24 mouse cellular contexts compared by ENCODE assay signal in genomic region chr2:172961211-172961610, GRCm38 (mm10). TPM values are rescaled to one million over a fixed set of nuclear protein-coding genes. Genes with fewer than 3 reads are reported as not detected.
DNase-seq lines count a peak whose midpoint lies in the region; ATAC-seq lines count a peak whose summit lies in the region.
"Had no signal": no experiment of that assay in that cellular context is flagged by ENCODE, and none has a peak within 500 bp of the region (broad histone marks: within the 10 kb centered on the region; RNA-seq: fewer than 3 reads in every experiment).

No protein-coding gene starts in this region.

- H3K27ac ChIP-seq in embryonic facial prominence, embryonic 14.5 days (replicated peaks; ENCODE audit: low read depth, low read length), result no peak overlapping the region
- no peak overlapping the region for H3K27ac ChIP-seq in embryonic facial prominence, embryonic 10.5 days (replicated peaks)
- H3K27ac ChIP-seq in kidney, embryonic 15.5 days, result peak overlapping the region; percentile 52
- H3K27ac ChIP-seq: embryonic facial prominence, embryonic 15.5 days; forebrain, embryonic 15.5 days; heart, embryonic 10.5 days; heart, embryonic 15.5 days; hindbrain, embryonic 13.5 days had no signal

- H3K36me3 ChIP-seq in embryonic facial prominence, embryonic 14.5 days (ENCODE audit: control insufficient read depth, insufficient read depth, low read length), result no peaks in the 10 kb centered on the region
- no peaks in the 10 kb centered on the region for H3K36me3 ChIP-seq in embryonic facial prominence, embryonic 10.5 days (replicated peaks)
- H3K36me3 ChIP-seq in kidney, embryonic 15.5 days, result no peaks in the 10 kb centered on the region
- H3K36me3 ChIP-seq: embryonic facial prominence, embryonic 15.5 days; forebrain, embryonic 15.5 days; G1E; heart, embryonic 10.5 days; heart, embryonic 15.5 days; hindbrain, embryonic 13.5 days had no signal

- peak; percentile 27 for DNase-seq in embryonic facial prominence, embryonic 14.5 days (ENCODE audit: low spot score)
- DNase-seq in embryonic facial prominence, embryonic 10.5 days (ENCODE audit: low spot score), result no peak
- DNase-seq in kidney, adult 18-20 months, result peak; percentile 67
- DNase-seq in kidney, postnatal 14 days, result peak; percentile 70
- DNase-seq in right cerebral cortex, adult 18-20 months, result no peak
- no peak for DNase-seq in cerebellum, adult 9-10 months
- DNase-seq in thymus, postnatal 10 days (ENCODE audit: low spot score in 2 of 2), result no peak
- DNase-seq: adrenal gland, adult 8-10 months; adrenal gland, postnatal 36 days; B cell, adult 2 months; cerebellum, adult 9-11 months; cerebellum, postnatal 36 days; gastrocnemius, postnatal 10 days; heart, adult 18-20 months; heart, postnatal 14 days had no signal

- WGBS in embryonic facial prominence, embryonic 14.5 days, result 48% methylated on average over 6 of the region's 6 CpGs
- whole genome bisulfite sequencing in embryonic facial prominence, embryonic 10.5 days, result 67% methylated on average over 6 of the region's 6 CpGs
- WGBS in kidney, embryonic 15.5 days, result 44% methylated on average over 6 of the region's 6 CpGs

- H3K4me1 ChIP-seq in embryonic facial prominence, embryonic 14.5 days (ENCODE audit: control insufficient read depth, insufficient read depth, low read length), result peaks cover 9% of the 10 kb centered on the region; the same call in 1 of the 2 replicates
- H3K4me1 ChIP-seq in embryonic facial prominence, embryonic 10.5 days, result peaks cover 47% of the 10 kb centered on the region
- peaks cover 40% of the 10 kb centered on the region for H3K4me1 ChIP-seq in kidney, embryonic 15.5 days

- H3K27me3 ChIP-seq in embryonic facial prominence, embryonic 14.5 days (replicated peaks; ENCODE audit: control insufficient read depth, insufficient read depth, low read length), result no peaks in the 10 kb centered on the region
- 0 out of 2 replicates have a peak, but pooled peaks cover 3% of the 10 kb centered on the region for H3K27me3 ChIP-seq in embryonic facial prominence, embryonic 10.5 days (replicated peaks; ENCODE audit: low read depth, poor library complexity, severe bottlenecking)
- H3K27me3 ChIP-seq in kidney, embryonic 15.5 days, result no peaks in the 10 kb centered on the region
- H3K27me3 ChIP-seq: embryonic facial prominence, embryonic 15.5 days; forebrain, embryonic 15.5 days; heart, embryonic 15.5 days; hindbrain, embryonic 13.5 days had no signal

- H3K4me3 ChIP-seq in embryonic facial prominence, embryonic 14.5 days (ENCODE audit: low read depth, low read length), result no peak overlapping the region
- no peak overlapping the region for H3K4me3 ChIP-seq in embryonic facial prominence, embryonic 10.5 days
- H3K4me3 ChIP-seq in kidney, embryonic 15.5 days (replicated peaks), result no peak overlapping the region
- H3K4me3 ChIP-seq: embryonic facial prominence, embryonic 15.5 days; erythroblast, embryonic 14.5 days; forebrain, embryonic 15.5 days; heart, embryonic 10.5 days; heart, embryonic 15.5 days; hindbrain, embryonic 13.5 days had no signal

- H3K9me3 ChIP-seq in embryonic facial prominence, embryonic 14.5 days (ENCODE audit: control insufficient read depth, low read length), result peaks cover 5% of the 10 kb centered on the region; the same call in 1 of the 2 replicates
- peaks cover 21% of the 10 kb centered on the region for H3K9me3 ChIP-seq in embryonic facial prominence, embryonic 10.5 days
- peaks cover 8% of the 10 kb centered on the region; the same call in 1 of the 2 replicates for H3K9me3 ChIP-seq in kidney, embryonic 15.5 days (replicated peaks)
- H3K9me3 ChIP-seq: embryonic facial prominence, embryonic 15.5 days had no signal

- no peak for ATAC-seq in embryonic facial prominence, embryonic 14.5 days (ENCODE audit: low read depth)
- ATAC-seq in kidney, embryonic 15.5 days (replicated peaks; ENCODE audit: low FRiP score), result no peak
- ATAC-seq: CD4-positive, CD25-positive, alpha-beta regulatory T cell, adult 4 months; forebrain, embryonic 15.5 days had no signal

- H3K9ac ChIP-seq in embryonic facial prominence, embryonic 14.5 days (ENCODE audit: low read depth, low read length), result no peak overlapping the region
- no peak overlapping the region for H3K9ac ChIP-seq in kidney, embryonic 15.5 days
- H3K9ac ChIP-seq: embryonic facial prominence, embryonic 15.5 days; forebrain, embryonic 15.5 days; heart, embryonic 15.5 days; hindbrain, embryonic 13.5 days had no signal

- no peak overlapping the region for H3K4me2 ChIP-seq in embryonic facial prominence, embryonic 14.5 days (ENCODE audit: low read depth, low read length)
- no peak overlapping the region for H3K4me2 ChIP-seq in kidney, embryonic 15.5 days
- H3K4me2 ChIP-seq: embryonic facial prominence, embryonic 15.5 days; forebrain, embryonic 15.5 days; heart, embryonic 15.5 days; hindbrain, embryonic 13.5 days had no signal

RNA-seq across cellular contexts. Expression of gene Spo11, which starts 16.3 kb away (rescaled TPM):
- 1.8 and 3.1 TPM in 2 replicates for polyA plus RNA-seq in embryonic facial prominence, embryonic 14.5 days (2014; fragmentation: Nextera tagmentation; extraction: Ambion mirVana)
- 0.26 and 0.46 TPM in 2 replicates for polyA plus RNA-seq in embryonic facial prominence, embryonic 10.5 days (2016; fragmentation: Nextera tagmentation; extraction: Ambion mirVana)
- 0.08 and 0.09 TPM in 2 replicates for polyA plus RNA-seq in kidney, embryonic 15.5 days (2015; fragmentation: Nextera tagmentation; extraction: Ambion mirVana)
- polyA plus RNA-seq: G1E; heart, embryonic 15.5 days had no signal

RNA-seq across cellular contexts. Expression of gene Bmp7, which starts 21.1 kb away (rescaled TPM):
- 25.6 and 26.6 TPM in 2 replicates for polyA plus RNA-seq in embryonic facial prominence, embryonic 14.5 days (2014; fragmentation: Nextera tagmentation; extraction: Ambion mirVana)
- polyA plus RNA-seq in embryonic facial prominence, embryonic 10.5 days (2016; fragmentation: Nextera tagmentation; extraction: Ambion mirVana), result 19.8 and 20.9 TPM in 2 replicates
- polyA plus RNA-seq in kidney, embryonic 15.5 days (2015; fragmentation: Nextera tagmentation; extraction: Ambion mirVana), result 43.0 and 46.3 TPM in 2 replicates
- polyA plus RNA-seq: erythroblast, embryonic 14.5 days; G1E had no signal

RNA-seq across cellular contexts. Expression of gene Rae1, which starts 38.7 kb away (rescaled TPM):
- 110 and 120 TPM in 2 replicates for polyA plus RNA-seq in embryonic facial prominence, embryonic 14.5 days (2014; fragmentation: Nextera tagmentation; extraction: Ambion mirVana)
- 176 and 179 TPM in 2 replicates for polyA plus RNA-seq in embryonic facial prominence, embryonic 10.5 days (2016; fragmentation: Nextera tagmentation; extraction: Ambion mirVana)
- polyA plus RNA-seq in kidney, embryonic 15.5 days (2015; fragmentation: Nextera tagmentation; extraction: Ambion mirVana), result 138 and 145 TPM in 2 replicates

RNA-seq across cellular contexts. Expression of gene Rbm38, which starts 59.1 kb away (rescaled TPM):
- 40.4 and 48.1 TPM in 2 replicates for polyA plus RNA-seq in embryonic facial prominence, embryonic 14.5 days (2014; fragmentation: Nextera tagmentation; extraction: Ambion mirVana)
- 85.7 and 95.6 TPM in 2 replicates for polyA plus RNA-seq in embryonic facial prominence, embryonic 10.5 days (2016; fragmentation: Nextera tagmentation; extraction: Ambion mirVana)
- 32.1 and 37.3 TPM in 2 replicates for polyA plus RNA-seq in kidney, embryonic 15.5 days (2015; fragmentation: Nextera tagmentation; extraction: Ambion mirVana)

Comparison
In these comparisons a context has a peak if more than half of its experiments do, and no peak if none do; other contexts are left out.
1. DNase-seq: peak in embryonic facial prominence, embryonic 14.5 days (single experiment), kidney, adult 18-20 months (single experiment) and kidney, postnatal 14 days (single experiment); none in embryonic facial prominence, embryonic 10.5 days (single experiment), right cerebral cortex, adult 18-20 months (single experiment), cerebellum, adult 9-10 months (single experiment) and thymus, postnatal 10 days (0 of 2).